Mouse (Mus musculus): ENCODE measurements at regions not wholly inside any gene's neighbourhood (a gene's known extent, or its start where the extent isn't known, plus 50 kb on each side); places are given as distances from the start of the nearest gene placed in this dataset.

DNA sequence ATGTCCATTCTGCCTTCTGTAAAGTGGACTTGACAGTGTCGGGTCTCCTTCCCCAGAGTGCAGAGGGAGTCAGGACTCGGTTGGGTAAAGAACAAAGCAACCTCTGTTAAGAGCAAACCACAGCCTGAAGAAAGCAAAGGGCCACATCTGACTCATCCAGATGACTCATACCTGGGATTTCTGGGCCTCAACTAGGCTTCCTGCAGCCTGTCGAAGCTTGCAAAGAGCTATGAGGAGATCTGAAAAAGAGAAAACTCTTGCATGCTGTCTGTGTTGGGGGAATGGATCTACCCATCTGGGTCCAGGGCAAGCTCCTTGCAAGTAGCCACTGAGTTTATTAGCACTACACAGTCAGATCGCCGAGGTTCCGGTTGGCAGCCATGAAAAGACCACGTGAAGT is 63.5 kb upstream of the Maf start:
- no peak for DNase-seq
- intact Hi-C loops (cut with DNase I): no loop called here

DNA sequence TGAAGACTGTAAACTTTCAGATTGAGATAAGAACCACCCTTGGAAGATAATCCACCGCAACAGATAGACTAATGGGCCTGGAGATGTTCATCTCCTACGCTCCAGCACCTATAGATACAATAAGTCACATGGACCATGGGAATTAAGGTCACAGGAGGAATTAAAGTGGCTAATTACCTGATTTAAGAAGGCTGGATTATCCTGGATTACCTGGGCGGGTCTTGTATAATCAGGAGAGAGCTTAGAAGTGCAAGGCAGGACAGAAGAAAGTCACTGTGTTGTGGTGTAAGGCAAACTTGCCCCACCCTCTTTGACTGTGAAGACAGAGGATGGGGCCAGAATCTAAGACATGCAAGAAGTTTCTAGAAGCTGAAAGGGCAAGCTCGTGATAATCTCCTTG is 61.0 kb upstream of the Maf start:
- DNase-seq: no peak
- intact Hi-C loops (cut with DNase I): no loop called here

DNA sequence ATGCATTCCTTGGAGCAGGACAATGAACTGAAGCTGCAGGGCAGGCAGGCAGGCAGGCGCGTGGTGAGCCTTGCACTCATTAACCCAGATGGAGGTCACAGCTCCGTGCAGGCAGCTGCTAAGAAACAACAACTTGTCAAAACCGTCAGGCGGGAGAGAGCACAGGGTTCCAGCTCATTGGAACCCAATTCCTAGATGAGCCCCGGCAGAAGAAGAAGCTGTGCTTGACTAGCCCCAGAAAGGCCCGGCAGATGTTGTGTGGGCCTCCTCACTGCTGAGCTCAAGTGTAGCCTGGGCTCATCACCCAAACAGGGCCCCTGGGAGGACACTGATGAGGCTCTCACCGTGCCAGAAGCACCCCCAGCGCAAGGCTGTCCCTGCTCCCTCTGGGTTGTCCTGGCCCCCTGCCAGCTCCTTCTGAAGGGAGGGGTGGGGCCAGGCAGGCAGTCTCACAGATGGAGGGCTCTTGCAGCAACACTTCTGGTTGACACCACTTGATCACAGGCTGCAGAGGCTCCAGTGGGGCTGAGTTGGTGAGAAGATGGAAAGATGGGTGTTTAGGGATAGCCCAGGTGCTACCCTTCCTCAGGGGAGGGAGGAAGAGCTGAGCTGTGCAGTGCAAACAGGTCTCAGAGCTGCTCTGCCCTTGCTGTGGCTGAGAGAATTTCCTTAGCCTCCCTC is 58.8 kb upstream of the Maf start:
- peak; percentile 11 to 22 for DNase-seq
- intact Hi-C loops (cut with DNase I): no loop called here

GRCm38 (mm10) chr8:115764551-115764950 is 57.0 kb upstream of the Maf start:
- intact Hi-C loops (cut with DNase I): no loop called here
- no peak for DNase-seq

GRCm38 (mm10) chr8:115758011-115758410 is 50.4 kb upstream of the Maf start:
- DNase-seq: no peak
- intact Hi-C loops (cut with DNase I): no loop called here

Measured in heart, postnatal 10 days (tissue).